Mouse (Mus musculus) myocyte (in vitro differentiated cells): Measurements from ENCODE around the gene Sp9. TPM values are rescaled to one million over a fixed set of nuclear protein-coding genes. Genes with fewer than 3 reads are reported as not detected.

Experiments
- H3K27me3 ChIP-seq: one replicate; pipeline ENCODE4 v1.6.1; 2011; ENCODE audit not compliant: control insufficient read depth, insufficient read depth, insufficient read length
- H3K36me3 ChIP-seq: one replicate; pipeline ENCODE4 v1.6.1; 2011; ENCODE audit not compliant: control insufficient read depth, insufficient read depth
- H3K4me2 ChIP-seq: one replicate; pipeline ENCODE4 v1.6.1; 2011; ENCODE audit warnings: low read depth, control low read depth
- H3K4me3 ChIP-seq: one replicate; pipeline ENCODE4 v1.5.1; 2011; ENCODE audit warnings: mild to moderate bottlenecking, control low read depth, moderate library complexity
- H3K79me2 ChIP-seq: one replicate; pipeline ENCODE4 v1.6.1; 2011; ENCODE audit not compliant: control insufficient read depth, insufficient read depth
- H3ac ChIP-seq: one replicate; pipeline ENCODE4 v1.6.1; 2011; ENCODE audit not compliant: control insufficient read depth, insufficient read length
- CEBPB ChIP-seq: IDR thresholded peaks from 2 replicates; pipeline ENCODE4 v1.6.1; 2011; ENCODE audit warnings: mild to moderate bottlenecking, moderate library complexity; ENCODE audit not compliant: poor library complexity, insufficient read depth, severe bottlenecking
- E2F4 ChIP-seq: IDR thresholded peaks from one replicate; pipeline ENCODE4 v1.6.1; 2011; ENCODE audit warnings: mild to moderate bottlenecking, control low read depth, moderate library complexity; ENCODE audit not compliant: insufficient read depth
- MAX ChIP-seq: IDR thresholded peaks from one replicate; pipeline ENCODE4 v1.6.1; 2011; ENCODE audit warnings: low read depth, mild to moderate bottlenecking, control low read depth
- MYOD1 ChIP-seq, 3 experiments: IDR thresholded peaks; one replicate each; pipeline ENCODE4 v1.6.1; 2011; ENCODE audit warnings: control low read depth in 2 of 3, low read depth in 2 of 3, mild to moderate bottlenecking in 2 of 3, moderate library complexity in 1 of 3; ENCODE audit not compliant: insufficient read length in 2 of 3, control insufficient read depth in 1 of 3
- MYOG ChIP-seq, 3 experiments: IDR thresholded peaks; one replicate each; pipeline ENCODE4 v1.6.1; 2011; ENCODE audit warnings: control low read depth in 2 of 3, low read depth in 2 of 3, mild to moderate bottlenecking in 2 of 3; ENCODE audit not compliant: insufficient read length in 2 of 3, control insufficient read depth in 1 of 3, insufficient read depth in 1 of 3
- POLR2A ChIP-seq: IDR thresholded peaks from one replicate; pipeline ENCODE4 v1.6.1; 2011; ENCODE audit warnings: low read depth, mild to moderate bottlenecking, control low read depth, moderate library complexity; ENCODE audit not compliant: insufficient read length
- POLR2AphosphoS2 ChIP-seq: IDR thresholded peaks from one replicate; pipeline ENCODE4 v1.6.1; 2011; ENCODE audit warnings: low read depth, control low read depth; ENCODE audit not compliant: insufficient read length
- REST ChIP-seq: IDR thresholded peaks from one replicate; pipeline ENCODE4 v1.6.1; 2011; ENCODE audit warnings: mild to moderate bottlenecking, control low read depth, moderate library complexity; ENCODE audit not compliant: insufficient read depth, insufficient read length
- SRF ChIP-seq: IDR thresholded peaks from one replicate; pipeline ENCODE4 v1.6.1; 2011; ENCODE audit warnings: low read depth; ENCODE audit not compliant: control insufficient read depth, insufficient read length
- TCF12 ChIP-seq: IDR thresholded peaks from one replicate; pipeline ENCODE4 v1.6.1; 2011; ENCODE audit warnings: mild to moderate bottlenecking, control low read depth; ENCODE audit not compliant: poor library complexity, insufficient read depth, severe bottlenecking
- TCF3 ChIP-seq: IDR thresholded peaks from one replicate; pipeline ENCODE4 v1.6.1; 2011; ENCODE audit warnings: low read depth, control low read depth; ENCODE audit not compliant: insufficient read length
- USF1 ChIP-seq: IDR thresholded peaks from one replicate; pipeline ENCODE4 v1.6.1; 2011; ENCODE audit warnings: low read depth, mild to moderate bottlenecking, control low read depth, moderate library complexity
- polyA plus RNA-seq: library from polyadenylated mRNA; unstranded; fragments of >200 nt; fragmentation: generic; extraction: Trizol; gene quantifications from one replicate; pipeline ENCODE4 v1.2.1, GENCODE M21; 2012; ENCODE audit warnings: missing spikeins

The Sp9 gene
- polyA plus RNA-seq, 1 experiment: 0.02 TPM

- Histone ChIP-seq H3K36me3 (peaks cover 16% of the 10 kb centered on the region), H3K27me3 (no peaks in the 10 kb centered on the region), H3K79me2 (no peaks in the 10 kb centered on the region), H3ac (no peak overlapping the region), H3K4me2 (no peak overlapping the region), H3K4me3 (no peak overlapping the region)
- no peak for TF ChIP-seq CEBPB
- no peak for TF ChIP-seq MYOG (IDR thresholded peaks at IDR 0.05; ENCODE audit: control insufficient read depth in 1 of 3, insufficient read depth in 1 of 3, insufficient read length in 2 of 3, low read depth in 2 of 3)
- no peak for TF ChIP-seq REST
- no peak for TF ChIP-seq E2F4
- TF ChIP-seq USF1: no peak
- no peak for TF ChIP-seq POLR2A
- no peak for TF ChIP-seq POLR2AphosphoS2
- no peak for TF ChIP-seq TCF3
- TF ChIP-seq TCF12: no peak
- no peak for TF ChIP-seq SRF
These were observed 51.3 kb downstream of the Sp9 start for GRCm38 (mm10) chr2:73322991-73323390.

- H3K4me3 ChIP-seq: no peak overlapping the region
- H3K4me2 ChIP-seq: no peak overlapping the region
- TF ChIP-seq TCF12 (no peak), MYOG (IDR thresholded peaks at IDR 0.05; ENCODE audit: control insufficient read depth in 1 of 3, insufficient read depth in 1 of 3, insufficient read length in 2 of 3, low read depth in 2 of 3) (no peak), E2F4 (no peak), USF1 (no peak), MYOD1 (IDR thresholded peaks at IDR 0.05; ENCODE audit: control insufficient read depth in 1 of 3, insufficient read length in 2 of 3, low read depth in 2 of 3) (no peak), SRF (no peak), MAX (no peak), POLR2AphosphoS2 (no peak), POLR2A (no peak), REST (no peak), TCF3 (no peak), CEBPB (no peak)
- H3K36me3 ChIP-seq: peaks cover 6% of the 10 kb centered on the region
- no peaks in the 10 kb centered on the region for H3K79me2 ChIP-seq
- H3ac ChIP-seq: no peak overlapping the region
- no peaks in the 10 kb centered on the region for H3K27me3 ChIP-seq
These were observed 54.1 kb downstream of the Sp9 start for GRCm38 (mm10) chr2:73325871-73326270.

Other genes with a start within 250 kb of the Sp9 start
- gene Ola1, start 53.0 kb upstream of the Sp9 start, polyA plus RNA-seq: 46.0 TPM
- 10.7 TPM for gene Scrn3, start 40.7 kb downstream of the Sp9 start, polyA plus RNA-seq
- gene Cir1, start 40.8 kb downstream of the Sp9 start, polyA plus RNA-seq: 6.6 TPM
- 7.6 TPM for gene Gpr155, start 114.6 kb downstream of the Sp9 start, polyA plus RNA-seq